Mouse (Mus musculus): ENCODE measurements at regions not wholly inside any gene's neighbourhood (a gene's known extent, or its start where the extent isn't known, plus 50 kb on each side); places are given as distances from the start of the nearest gene placed in this dataset.
A peak's percentile ranks its signal among the peaks of the same experiment; 100 is the strongest.

DNA sequence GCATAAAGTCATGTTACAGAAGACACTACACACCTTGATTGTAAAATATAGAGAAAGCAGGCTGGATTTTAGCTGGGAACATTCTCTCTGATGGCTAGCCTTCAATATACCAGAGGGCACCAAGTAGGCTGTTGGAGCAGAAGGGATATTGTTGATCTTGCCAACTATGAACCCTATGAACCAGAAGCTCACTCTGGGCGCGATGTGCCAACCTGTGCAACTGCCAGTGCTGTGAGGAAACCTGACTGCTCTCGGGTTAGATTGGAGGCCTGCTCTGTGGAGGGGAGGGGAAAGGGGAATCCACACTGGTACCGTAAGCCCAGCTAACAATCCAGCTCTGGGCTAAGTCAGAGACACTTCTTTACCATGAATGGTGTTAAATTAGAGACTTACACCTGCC lies 136.7 kb downstream of the Fam76b start:
- no peak overlapping the region for H3K27ac ChIP-seq
- 84% methylated on average over 4 of the region's 4 CpGs for WGBS
- no peak for DNase-seq (ENCODE audit: low spot score)
- no peaks in the 10 kb centered on the region for H3K27me3 ChIP-seq (ENCODE audit: control insufficient read depth, insufficient read depth, low read length)
- no peak overlapping the region for H3K4me2 ChIP-seq (replicated peaks)
- ATAC-seq (ENCODE audit: low FRiP score), result no peak
- H3K4me1 ChIP-seq (replicated peaks; ENCODE audit: control insufficient read depth, insufficient read depth, low read length), result peaks cover under 1% of the 10 kb centered on the region; the same call in 1 of the 2 replicates
- no peaks in the 10 kb centered on the region for H3K9me3 ChIP-seq (ENCODE audit: control insufficient read depth, low read length)
- no peak overlapping the region for H3K4me3 ChIP-seq (replicated peaks; ENCODE audit: low read length)
- no peak overlapping the region for H3K9ac ChIP-seq
- H3K36me3 ChIP-seq (replicated peaks; ENCODE audit: control insufficient read depth, insufficient read depth), result no peaks in the 10 kb centered on the region

DNA sequence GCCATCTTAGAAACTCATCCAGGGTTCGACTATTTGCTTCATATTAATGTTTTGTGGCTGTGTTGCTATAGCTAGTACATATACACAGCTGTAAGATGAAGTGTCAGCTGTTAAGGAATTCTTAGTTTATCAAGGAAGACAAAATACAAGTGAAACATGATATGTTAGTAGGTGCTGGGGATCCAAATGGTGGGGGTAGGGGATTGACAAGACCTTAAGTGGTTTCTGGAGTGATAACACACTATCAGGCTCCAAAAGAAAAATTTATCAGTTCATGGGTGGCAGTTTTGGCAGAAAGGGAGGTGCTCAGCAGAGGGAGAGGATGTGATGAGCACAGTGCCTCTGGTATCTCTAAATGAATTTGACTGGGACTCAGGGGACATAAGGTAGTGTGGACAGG lies 138.7 kb downstream of the Fam76b start:
- no peaks in the 10 kb centered on the region for H3K27me3 ChIP-seq (ENCODE audit: control insufficient read depth, insufficient read depth, low read length)
- H3K4me1 ChIP-seq (replicated peaks; ENCODE audit: control insufficient read depth, insufficient read depth, low read length), result peaks cover 7% of the 10 kb centered on the region; the same call in 1 of the 2 replicates
- H3K4me2 ChIP-seq (replicated peaks), result no peak overlapping the region
- H3K9ac ChIP-seq, result no peak overlapping the region
- H3K4me3 ChIP-seq (replicated peaks; ENCODE audit: low read length), result no peak overlapping the region
- no peaks in the 10 kb centered on the region for H3K9me3 ChIP-seq (ENCODE audit: control insufficient read depth, low read length)
- no peak overlapping the region for H3K27ac ChIP-seq
- ATAC-seq (ENCODE audit: low FRiP score) (no peak), DNase-seq (ENCODE audit: low spot score) (no peak)
- no peaks in the 10 kb centered on the region for H3K36me3 ChIP-seq (replicated peaks; ENCODE audit: control insufficient read depth, insufficient read depth)
- WGBS, result 84% methylated on average over 1 of the region's 1 CpGs

GRCm38 (mm10) chr9:13969262-13969661 lies 141.7 kb downstream of the Fam76b start:
- no peaks in the 10 kb centered on the region for H3K36me3 ChIP-seq (replicated peaks; ENCODE audit: control insufficient read depth, insufficient read depth)
- no peak overlapping the region for H3K4me2 ChIP-seq (replicated peaks)
- no peak overlapping the region for H3K4me3 ChIP-seq (replicated peaks; ENCODE audit: low read length)
- WGBS, result 61% methylated on average over 1 of the region's 1 CpGs
- DNase-seq (ENCODE audit: low spot score) (peak; percentile 50), ATAC-seq (ENCODE audit: low FRiP score) (no peak)
- no peaks in the 10 kb centered on the region for H3K27me3 ChIP-seq (ENCODE audit: control insufficient read depth, insufficient read depth, low read length)
- 0 out of 2 replicates have a peak overlapping the region, but pooled peaks have one; percentile 32 for H3K27ac ChIP-seq
- no peak overlapping the region for H3K9ac ChIP-seq
- H3K9me3 ChIP-seq (ENCODE audit: control insufficient read depth, low read length), result no peaks in the 10 kb centered on the region
- peaks cover 7% of the 10 kb centered on the region; the same call in 1 of the 2 replicates for H3K4me1 ChIP-seq (replicated peaks; ENCODE audit: control insufficient read depth, insufficient read depth, low read length)

DNA sequence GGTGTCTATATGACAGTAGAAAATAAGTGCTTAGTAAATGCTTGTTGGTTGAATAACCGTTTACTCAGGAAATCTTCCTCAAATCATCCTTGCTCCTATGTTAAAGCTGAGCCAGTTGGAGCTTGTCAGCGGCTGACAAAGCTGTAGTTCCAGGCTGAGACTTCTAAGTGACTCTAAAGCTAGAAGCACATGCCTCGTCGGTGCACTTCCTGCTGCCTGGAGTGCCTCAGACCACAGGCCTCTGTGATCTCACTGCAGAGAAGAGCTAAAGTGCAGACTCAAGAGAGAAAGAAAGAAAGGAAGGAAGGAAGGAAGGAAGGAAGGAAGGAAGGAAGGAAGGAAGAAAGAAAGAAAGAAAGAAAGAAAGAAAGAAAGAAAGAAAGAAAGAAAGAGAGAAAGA lies 146.1 kb downstream of the Fam76b start:
- Histone ChIP-seq H3K27ac (no peak overlapping the region), H3K4me3 (replicated peaks; ENCODE audit: low read length) (no peak overlapping the region), H3K4me2 (replicated peaks) (no peak overlapping the region), H3K9ac (no peak overlapping the region), H3K36me3 (replicated peaks; ENCODE audit: control insufficient read depth, insufficient read depth) (no peaks in the 10 kb centered on the region), H3K4me1 (replicated peaks; ENCODE audit: control insufficient read depth, insufficient read depth, low read length) (peaks cover 7% of the 10 kb centered on the region; the same call in 1 of the 2 replicates), H3K9me3 (ENCODE audit: control insufficient read depth, low read length) (no peaks in the 10 kb centered on the region), H3K27me3 (ENCODE audit: control insufficient read depth, insufficient read depth, low read length) (no peaks in the 10 kb centered on the region)
- DNase-seq (ENCODE audit: low spot score), result no peak
- no peak for ATAC-seq (ENCODE audit: low FRiP score)
- 63% methylated on average over 4 of the region's 4 CpGs for WGBS

- Histone ChIP-seq H3K27ac (no peak overlapping the region), H3K27me3 (ENCODE audit: control insufficient read depth, insufficient read depth, low read length) (no peaks in the 10 kb centered on the region), H3K4me3 (replicated peaks; ENCODE audit: low read length) (no peak overlapping the region), H3K4me2 (replicated peaks) (no peak overlapping the region), H3K4me1 (replicated peaks; ENCODE audit: control insufficient read depth, insufficient read depth, low read length) (peaks cover under 1% of the 10 kb centered on the region; the same call in 1 of the 2 replicates), H3K36me3 (replicated peaks; ENCODE audit: control insufficient read depth, insufficient read depth) (no peaks in the 10 kb centered on the region), H3K9me3 (ENCODE audit: control insufficient read depth, low read length) (no peaks in the 10 kb centered on the region), H3K9ac (no peak overlapping the region)
- DNase-seq (ENCODE audit: low spot score) (no peak), ATAC-seq (ENCODE audit: low FRiP score) (no peak)
- WGBS, result 60% methylated on average over 1 of the region's 1 CpGs
These were observed 147.4 kb downstream of the Fam76b start for GRCm38 (mm10) chr9:13974870-13975269.

DNA sequence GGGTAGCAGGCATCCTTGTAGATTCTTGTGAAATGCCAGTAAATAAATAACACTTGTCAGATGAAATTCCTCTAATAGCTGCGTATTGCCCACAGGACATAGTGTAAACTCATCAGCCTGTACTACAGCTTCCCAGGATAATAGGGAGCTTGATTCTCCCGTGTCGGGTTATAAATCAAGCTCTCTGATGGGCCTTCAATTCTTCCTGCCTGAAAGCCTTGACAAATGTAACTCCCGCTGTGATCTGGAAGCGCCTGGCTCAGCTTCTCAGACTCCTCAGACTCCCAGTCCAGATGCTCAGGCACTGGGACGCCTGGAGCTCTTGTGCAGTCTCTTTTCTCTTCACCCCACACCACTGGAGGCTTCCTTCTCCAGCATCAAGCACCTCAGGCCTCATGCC lies 151.3 kb downstream of the Fam76b start:
- peak; percentile 40; the same call in 1 of the 2 replicates for ATAC-seq (ENCODE audit: low FRiP score)
- 31% methylated on average over 6 of the region's 6 CpGs for WGBS
- Histone ChIP-seq H3K27ac (no peak overlapping the region), H3K27me3 (ENCODE audit: control insufficient read depth, insufficient read depth, low read length) (no peaks in the 10 kb centered on the region), H3K4me1 (replicated peaks; ENCODE audit: control insufficient read depth, insufficient read depth, low read length) (no peaks in the 10 kb centered on the region; the same call in 1 of the 2 replicates), H3K4me2 (replicated peaks) (no peak overlapping the region), H3K4me3 (replicated peaks; ENCODE audit: low read length) (no peak overlapping the region), H3K36me3 (replicated peaks; ENCODE audit: control insufficient read depth, insufficient read depth) (no peaks in the 10 kb centered on the region), H3K9ac (no peak overlapping the region), H3K9me3 (ENCODE audit: control insufficient read depth, low read length) (no peaks in the 10 kb centered on the region)
- no peak for DNase-seq (ENCODE audit: low spot score)

DNA sequence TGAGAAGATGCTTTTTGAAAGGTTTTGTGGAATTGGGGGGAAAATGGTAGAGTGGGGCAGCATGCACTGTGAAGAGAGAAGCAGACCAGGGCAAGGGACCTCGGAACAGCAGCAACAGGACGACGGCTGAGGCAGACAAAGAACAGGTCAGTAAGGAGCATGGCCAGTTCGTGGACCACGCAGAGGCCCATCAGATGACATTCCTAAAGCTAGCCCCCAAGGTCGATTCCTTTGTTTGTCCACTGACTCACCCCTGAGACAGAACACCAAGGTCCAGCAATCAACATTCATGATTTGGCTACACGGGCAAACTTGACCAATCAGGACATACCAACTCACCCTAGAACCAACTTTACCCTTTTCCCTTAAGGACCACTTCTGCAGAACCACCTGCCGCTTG lies 160.0 kb downstream of the Fam76b start:
- Histone ChIP-seq H3K4me2 (replicated peaks) (no peak overlapping the region), H3K9ac (no peak overlapping the region), H3K27ac (no peak overlapping the region), H3K4me1 (replicated peaks; ENCODE audit: control insufficient read depth, insufficient read depth, low read length) (no peaks in the 10 kb centered on the region), H3K27me3 (ENCODE audit: control insufficient read depth, insufficient read depth, low read length) (no peaks in the 10 kb centered on the region), H3K9me3 (ENCODE audit: control insufficient read depth, low read length) (no peaks in the 10 kb centered on the region), H3K36me3 (replicated peaks; ENCODE audit: control insufficient read depth, insufficient read depth) (no peaks in the 10 kb centered on the region), H3K4me3 (replicated peaks; ENCODE audit: low read length) (no peak overlapping the region)
- WGBS, result 96% methylated on average over 8 of the region's 8 CpGs
- ATAC-seq (ENCODE audit: low FRiP score) (no peak), DNase-seq (ENCODE audit: low spot score) (no peak)

DNA sequence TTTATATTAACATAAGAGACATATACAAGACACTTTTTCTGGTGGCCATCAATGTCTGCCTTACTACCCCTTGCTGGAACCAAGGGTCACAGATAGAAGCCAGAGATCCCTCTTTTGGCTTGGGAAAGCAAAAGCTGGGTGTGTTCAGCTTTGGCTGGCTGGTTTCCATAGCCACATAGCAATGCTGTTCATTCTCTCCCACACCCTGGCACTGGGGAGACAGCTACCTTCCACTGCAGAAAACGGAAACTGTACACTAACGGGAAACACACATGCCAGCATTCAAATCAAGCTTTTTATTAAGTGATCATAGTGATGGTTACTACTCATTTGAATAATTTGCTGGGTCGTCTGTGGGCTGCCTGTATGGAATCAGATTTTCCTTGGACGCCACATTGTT lies 161.4 kb downstream of the Fam76b start:
- no peaks in the 10 kb centered on the region for H3K36me3 ChIP-seq (replicated peaks; ENCODE audit: control insufficient read depth, insufficient read depth)
- no peak overlapping the region for H3K4me3 ChIP-seq (replicated peaks; ENCODE audit: low read length)
- H3K4me2 ChIP-seq (replicated peaks), result no peak overlapping the region
- no peak for ATAC-seq (ENCODE audit: low FRiP score)
- H3K9me3 ChIP-seq (ENCODE audit: control insufficient read depth, low read length), result no peaks in the 10 kb centered on the region
- no peaks in the 10 kb centered on the region for H3K4me1 ChIP-seq (replicated peaks; ENCODE audit: control insufficient read depth, insufficient read depth, low read length)
- 79% methylated on average over 4 of the region's 4 CpGs for WGBS
- no peak overlapping the region for H3K9ac ChIP-seq
- H3K27me3 ChIP-seq (ENCODE audit: control insufficient read depth, insufficient read depth, low read length), result no peaks in the 10 kb centered on the region
- DNase-seq (ENCODE audit: low spot score), result no peak
- no peak overlapping the region for H3K27ac ChIP-seq

GRCm38 (mm10) chr9:13990960-13991359 lies 163.4 kb downstream of the Fam76b start:
- Histone ChIP-seq H3K9ac (no peak overlapping the region), H3K4me1 (replicated peaks; ENCODE audit: control insufficient read depth, insufficient read depth, low read length) (no peaks in the 10 kb centered on the region), H3K4me3 (replicated peaks; ENCODE audit: low read length) (no peak overlapping the region), H3K27ac (no peak overlapping the region), H3K4me2 (replicated peaks) (no peak overlapping the region), H3K9me3 (ENCODE audit: control insufficient read depth, low read length) (no peaks in the 10 kb centered on the region), H3K27me3 (ENCODE audit: control insufficient read depth, insufficient read depth, low read length) (no peaks in the 10 kb centered on the region), H3K36me3 (replicated peaks; ENCODE audit: control insufficient read depth, insufficient read depth) (no peaks in the 10 kb centered on the region)
- ATAC-seq (ENCODE audit: low FRiP score), result no peak
- DNase-seq (ENCODE audit: low spot score), result no peak
- WGBS, result 69% methylated on average over 7 of the region's 7 CpGs

GRCm38 (mm10) chr9:13992728-13993127 lies 165.2 kb downstream of the Fam76b start:
- ATAC-seq (ENCODE audit: low FRiP score) (no peak), DNase-seq (ENCODE audit: low spot score) (no peak)
- Histone ChIP-seq H3K4me2 (replicated peaks) (no peak overlapping the region), H3K36me3 (replicated peaks; ENCODE audit: control insufficient read depth, insufficient read depth) (no peaks in the 10 kb centered on the region), H3K4me1 (replicated peaks; ENCODE audit: control insufficient read depth, insufficient read depth, low read length) (no peaks in the 10 kb centered on the region), H3K9me3 (ENCODE audit: control insufficient read depth, low read length) (no peaks in the 10 kb centered on the region), H3K9ac (no peak overlapping the region), H3K27me3 (ENCODE audit: control insufficient read depth, insufficient read depth, low read length) (no peaks in the 10 kb centered on the region), H3K4me3 (replicated peaks; ENCODE audit: low read length) (no peak overlapping the region), H3K27ac (no peak overlapping the region)
- 89% methylated on average over 6 of the region's 6 CpGs for WGBS

Data from hindbrain, embryonic 14.5 days (tissue).